Mouse (Mus musculus): ENCODE data around the gene Iqsec1. TPM values are rescaled to one million over a fixed set of nuclear protein-coding genes. Genes with fewer than 3 reads are reported as not detected.

Gene Iqsec1
- polyA plus RNA-seq, 1 experiment from 2014 or later = 30.1 TPM

DNA sequence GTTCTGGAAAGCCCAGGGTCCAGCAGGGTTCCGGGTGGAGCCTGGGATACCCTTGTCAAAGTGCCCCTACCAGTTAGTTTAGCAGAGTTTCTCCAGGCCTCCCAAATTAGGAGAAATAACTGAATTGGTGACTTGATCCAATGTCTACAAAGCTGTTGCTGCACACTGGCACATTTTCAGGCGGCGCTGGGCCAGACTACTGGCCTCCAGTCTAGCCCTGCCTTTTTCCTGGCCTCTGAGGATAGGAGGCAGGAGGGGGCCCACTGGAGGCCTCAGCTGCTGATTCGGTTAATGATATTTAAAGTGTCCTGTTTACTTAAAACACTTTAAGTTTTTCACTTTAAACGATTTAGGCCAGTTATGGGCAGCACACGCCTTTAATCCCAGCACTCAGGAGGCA lies 364.3 kb downstream of the Iqsec1 start:
- no peak overlapping the region for H3K9ac ChIP-seq
- H3K36me3 ChIP-seq (replicated peaks; ENCODE audit: control insufficient read depth, insufficient read depth) = no peaks in the 10 kb centered on the region
- WGBS = 92% methylated on average over 6 of the region's 6 CpGs
- DNase-seq (ENCODE audit: low spot score) = no peak
- 0 out of 2 replicates have a peak, but pooled peaks cover 4% of the 10 kb centered on the region for H3K4me1 ChIP-seq (replicated peaks; ENCODE audit: control insufficient read depth, insufficient read depth, low read length)
- no peaks in the 10 kb centered on the region for H3K27me3 ChIP-seq (ENCODE audit: control insufficient read depth, insufficient read depth, low read length)
- no peak for ATAC-seq (ENCODE audit: low FRiP score)
- H3K4me2 ChIP-seq (replicated peaks) = no peak overlapping the region
- no peak overlapping the region for H3K4me3 ChIP-seq (replicated peaks; ENCODE audit: low read length)
- H3K9me3 ChIP-seq (ENCODE audit: control insufficient read depth, low read length) = no peaks in the 10 kb centered on the region
- no peak overlapping the region for H3K27ac ChIP-seq

DNA sequence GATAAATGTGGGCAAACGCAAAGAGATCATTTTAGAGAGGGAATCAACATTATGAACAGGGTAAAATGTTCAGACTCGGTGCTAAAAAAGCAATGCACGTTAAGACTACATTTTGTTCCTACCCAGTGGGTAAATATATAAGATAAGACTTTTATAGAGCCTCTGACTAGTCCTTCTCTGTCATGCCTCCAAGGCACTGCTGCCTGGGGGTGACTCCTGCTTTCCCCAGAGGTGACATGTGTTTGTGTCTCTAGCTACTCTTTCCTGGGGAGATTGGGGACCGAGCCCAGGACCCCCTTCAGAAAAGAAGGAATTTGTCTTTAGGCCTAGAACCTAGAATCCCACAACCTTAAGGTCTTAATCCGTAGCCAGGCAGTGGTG lies 365.0 kb downstream of the Iqsec1 start:
- no peaks in the 10 kb centered on the region for H3K27me3 ChIP-seq (ENCODE audit: control insufficient read depth, insufficient read depth, low read length)
- no peak overlapping the region for H3K4me3 ChIP-seq (replicated peaks; ENCODE audit: low read length)
- ATAC-seq (ENCODE audit: low FRiP score) (no peak), DNase-seq (ENCODE audit: low spot score) (no peak)
- no peaks in the 10 kb centered on the region for H3K9me3 ChIP-seq (ENCODE audit: control insufficient read depth, low read length)
- H3K9ac ChIP-seq = no peak overlapping the region
- 85% methylated on average over 5 of the region's 5 CpGs for WGBS
- H3K36me3 ChIP-seq (replicated peaks; ENCODE audit: control insufficient read depth, insufficient read depth) = no peaks in the 10 kb centered on the region
- H3K4me2 ChIP-seq (replicated peaks) = no peak overlapping the region
- H3K27ac ChIP-seq = no peak overlapping the region
- 0 out of 2 replicates have a peak, but pooled peaks cover 4% of the 10 kb centered on the region for H3K4me1 ChIP-seq (replicated peaks; ENCODE audit: control insufficient read depth, insufficient read depth, low read length)

DNA sequence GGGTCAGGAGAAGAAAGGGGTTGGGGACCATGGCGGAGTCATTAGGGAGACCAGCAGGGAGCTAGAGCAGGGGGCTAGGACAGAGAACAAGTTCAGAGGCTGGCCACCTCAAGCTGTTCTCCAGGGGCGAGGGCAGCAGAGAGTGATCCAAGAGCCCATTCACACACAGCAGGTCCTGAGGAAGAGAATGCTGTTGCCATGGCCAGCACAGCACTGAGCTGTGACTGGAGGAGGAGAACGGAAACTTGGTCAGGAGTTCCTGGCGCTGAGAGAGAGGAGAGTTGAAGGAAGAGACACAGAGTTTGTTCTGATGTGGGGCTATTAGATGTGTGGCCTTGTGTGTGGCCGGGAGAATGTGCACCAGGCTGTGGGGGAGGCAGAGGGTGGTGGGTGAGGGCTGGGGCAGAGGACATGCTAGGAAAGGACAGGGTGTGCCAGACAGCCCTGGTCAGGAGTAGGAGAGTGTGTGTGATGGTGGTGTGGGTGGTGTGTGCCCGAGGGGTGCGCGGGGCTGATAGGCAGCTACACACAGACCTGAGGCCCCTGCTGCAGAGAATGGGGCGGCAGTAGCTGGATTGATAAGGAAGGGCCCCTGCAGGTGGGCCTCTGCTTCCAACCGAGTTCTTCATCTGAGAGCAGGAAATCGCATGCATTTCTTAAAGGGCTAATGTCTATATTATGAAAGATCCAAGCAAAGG lies 365.6 kb downstream of the Iqsec1 start:
- 35% methylated on average over 11 of the region's 11 CpGs for WGBS
- no peak overlapping the region for H3K27ac ChIP-seq
- H3K27me3 ChIP-seq (ENCODE audit: control insufficient read depth, insufficient read depth, low read length) = no peaks in the 10 kb centered on the region
- H3K9me3 ChIP-seq (ENCODE audit: control insufficient read depth, low read length) = no peaks in the 10 kb centered on the region
- DNase-seq (ENCODE audit: low spot score) = no peak
- no peaks in the 10 kb centered on the region for H3K36me3 ChIP-seq (replicated peaks; ENCODE audit: control insufficient read depth, insufficient read depth)
- no peak overlapping the region for H3K9ac ChIP-seq
- 0 out of 2 replicates have a peak, but pooled peaks have one; percentile 33 for ATAC-seq (ENCODE audit: low FRiP score)
- 0 out of 2 replicates have a peak, but pooled peaks cover 4% of the 10 kb centered on the region for H3K4me1 ChIP-seq (replicated peaks; ENCODE audit: control insufficient read depth, insufficient read depth, low read length)
- H3K4me2 ChIP-seq (replicated peaks) = no peak overlapping the region
- H3K4me3 ChIP-seq (replicated peaks; ENCODE audit: low read length) = no peak overlapping the region

DNA sequence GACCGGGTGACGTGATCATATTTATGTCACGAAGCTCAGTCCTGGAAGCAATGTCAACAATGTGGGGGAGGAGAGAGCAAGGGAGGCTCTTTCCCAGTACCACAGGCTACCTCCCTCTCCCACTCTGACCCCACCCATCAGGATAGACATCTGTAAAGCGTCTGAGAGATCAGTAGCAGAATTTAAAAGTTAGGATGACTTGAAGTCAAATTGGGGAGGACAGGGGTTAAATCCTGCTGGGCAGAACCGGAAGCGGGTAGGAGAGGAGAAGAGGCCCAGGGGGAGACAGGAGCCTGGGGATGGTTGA lies 366.9 kb downstream of the Iqsec1 start:
- Histone ChIP-seq H3K36me3 (replicated peaks; ENCODE audit: control insufficient read depth, insufficient read depth) (no peaks in the 10 kb centered on the region), H3K4me1 (replicated peaks; ENCODE audit: control insufficient read depth, insufficient read depth, low read length) (0 out of 2 replicates have a peak, but pooled peaks cover 4% of the 10 kb centered on the region), H3K27me3 (ENCODE audit: control insufficient read depth, insufficient read depth, low read length) (no peaks in the 10 kb centered on the region), H3K27ac (no peak overlapping the region), H3K4me3 (replicated peaks; ENCODE audit: low read length) (no peak overlapping the region), H3K9ac (no peak overlapping the region), H3K9me3 (ENCODE audit: control insufficient read depth, low read length) (no peaks in the 10 kb centered on the region), H3K4me2 (replicated peaks) (no peak overlapping the region)
- DNase-seq (ENCODE audit: low spot score) (no peak), ATAC-seq (ENCODE audit: low FRiP score) (no peak)
- 81% methylated on average over 6 of the region's 6 CpGs for WGBS

DNA sequence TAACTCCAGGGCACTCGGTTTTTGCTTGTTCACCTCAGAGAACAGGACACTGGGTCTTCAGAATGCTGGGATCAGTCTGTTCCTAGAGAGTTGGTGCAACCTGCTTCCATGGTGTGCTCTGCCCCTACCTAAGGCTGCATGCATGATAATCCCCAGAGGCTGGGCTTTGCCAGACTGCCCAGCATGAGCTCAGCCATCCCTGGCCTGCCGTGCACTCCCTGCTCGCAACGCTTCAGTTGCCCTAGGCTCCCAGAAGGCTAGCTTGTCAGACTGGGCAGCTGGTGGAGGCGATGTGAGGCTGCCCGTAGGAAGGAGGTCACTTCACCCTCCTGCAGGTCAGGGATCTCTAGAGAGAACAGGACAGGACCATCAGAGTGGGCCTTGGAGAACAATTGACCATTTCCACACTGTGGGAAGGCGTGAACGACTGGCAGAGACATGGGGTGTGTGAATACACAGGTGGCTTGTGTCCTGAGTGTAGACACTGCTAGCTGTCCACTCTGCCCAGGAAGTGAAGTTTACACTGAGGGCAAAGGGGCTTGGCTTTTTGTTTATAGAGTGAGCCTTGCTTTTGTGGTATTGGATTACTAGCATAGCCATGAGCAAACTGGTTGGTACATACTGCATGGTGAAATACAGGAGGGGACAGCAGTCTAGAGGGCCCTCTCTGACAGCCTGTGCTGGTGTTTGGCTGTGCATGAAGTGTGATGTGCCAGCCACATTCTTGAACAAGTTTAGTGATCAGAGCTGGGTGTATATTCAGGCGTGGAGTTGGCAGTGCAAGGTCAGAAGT lies 367.5 kb downstream of the Iqsec1 start:
- 52% methylated on average over 9 of the region's 9 CpGs for WGBS
- ATAC-seq (ENCODE audit: low FRiP score) (no peak), DNase-seq (ENCODE audit: low spot score) (no peak)
- Histone ChIP-seq H3K4me1 (replicated peaks; ENCODE audit: control insufficient read depth, insufficient read depth, low read length) (0 out of 2 replicates have a peak, but pooled peaks cover 4% of the 10 kb centered on the region), H3K27ac (no peak overlapping the region), H3K4me3 (replicated peaks; ENCODE audit: low read length) (no peak overlapping the region), H3K27me3 (ENCODE audit: control insufficient read depth, insufficient read depth, low read length) (no peaks in the 10 kb centered on the region), H3K4me2 (replicated peaks) (no peak overlapping the region), H3K9ac (no peak overlapping the region), H3K36me3 (replicated peaks; ENCODE audit: control insufficient read depth, insufficient read depth) (no peaks in the 10 kb centered on the region), H3K9me3 (ENCODE audit: control insufficient read depth, low read length) (no peaks in the 10 kb centered on the region)

DNA sequence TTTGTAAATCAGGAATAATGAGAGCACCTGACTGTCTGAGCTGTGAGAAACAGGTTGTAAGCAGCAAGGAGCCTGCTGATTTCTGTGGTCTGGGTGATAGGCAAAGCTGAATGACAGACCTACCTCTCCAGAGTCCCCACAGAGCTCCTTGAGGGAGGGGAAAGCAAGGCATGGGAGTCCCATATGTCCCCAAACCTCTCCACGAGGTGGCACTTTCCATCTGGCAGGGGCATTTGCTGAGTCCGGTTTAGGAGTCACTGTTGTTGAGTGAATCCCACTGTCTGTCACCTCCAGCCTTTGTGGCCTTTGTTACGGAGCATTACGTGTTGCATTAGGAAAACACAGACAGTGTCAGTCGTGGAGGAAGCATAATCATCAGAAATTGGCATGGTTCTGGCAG lies 368.5 kb downstream of the Iqsec1 start:
- ATAC-seq (ENCODE audit: low FRiP score) = no peak
- no peaks in the 10 kb centered on the region for H3K36me3 ChIP-seq (replicated peaks; ENCODE audit: control insufficient read depth, insufficient read depth)
- no peak for DNase-seq (ENCODE audit: low spot score)
- no peak overlapping the region for H3K27ac ChIP-seq
- no peak overlapping the region for H3K9ac ChIP-seq
- 0 out of 2 replicates have a peak, but pooled peaks cover 4% of the 10 kb centered on the region for H3K4me1 ChIP-seq (replicated peaks; ENCODE audit: control insufficient read depth, insufficient read depth, low read length)
- H3K27me3 ChIP-seq (ENCODE audit: control insufficient read depth, insufficient read depth, low read length) = no peaks in the 10 kb centered on the region
- H3K4me2 ChIP-seq (replicated peaks) = no peak overlapping the region
- H3K9me3 ChIP-seq (ENCODE audit: control insufficient read depth, low read length) = no peaks in the 10 kb centered on the region
- no peak overlapping the region for H3K4me3 ChIP-seq (replicated peaks; ENCODE audit: low read length)
- whole genome bisulfite sequencing = 73% methylated on average over 5 of the region's 5 CpGs

DNA sequence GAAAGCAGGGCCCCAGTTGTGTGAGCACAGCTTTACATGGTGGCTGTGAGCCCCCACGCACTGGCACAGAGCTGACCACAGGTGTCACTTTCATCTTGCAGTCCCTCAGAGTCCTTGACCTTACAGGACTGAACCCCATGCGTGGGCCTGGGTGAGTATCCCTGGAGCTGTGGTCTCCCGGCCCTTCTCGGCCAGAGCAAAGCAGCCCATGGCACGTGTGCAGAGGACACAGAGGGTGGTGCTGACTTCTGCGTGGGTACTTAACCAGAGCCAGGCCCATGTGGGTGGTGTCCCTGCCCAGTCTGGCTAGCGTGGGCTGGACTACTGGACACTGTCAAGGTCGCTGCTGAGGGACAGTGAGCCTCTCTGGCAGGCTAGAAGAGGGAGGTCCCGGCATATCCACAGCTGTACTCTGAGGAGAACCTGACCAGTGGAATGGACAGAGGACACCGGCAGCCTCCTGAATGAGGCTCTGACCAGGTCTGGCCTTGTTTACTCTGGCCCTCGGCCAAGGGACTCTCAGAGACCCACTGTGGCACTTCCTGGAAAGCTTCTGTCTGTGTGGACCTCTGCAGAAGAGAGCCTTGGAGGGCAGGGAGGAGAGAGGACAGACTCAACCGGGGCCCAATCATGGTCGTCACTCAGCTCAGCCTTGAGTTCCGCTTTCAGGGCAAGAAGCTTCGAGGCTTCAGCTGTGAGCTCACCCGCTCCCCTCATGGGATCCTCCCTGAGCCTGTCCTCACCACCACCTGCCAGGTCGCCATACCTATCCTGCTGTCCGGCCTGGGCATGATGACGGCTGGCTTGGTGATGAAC lies 369.5 kb downstream of the Iqsec1 start:
- no peak; the same call in 1 of the 2 replicates for ATAC-seq (ENCODE audit: low FRiP score)
- H3K4me2 ChIP-seq (replicated peaks) = no peak overlapping the region

DNA sequence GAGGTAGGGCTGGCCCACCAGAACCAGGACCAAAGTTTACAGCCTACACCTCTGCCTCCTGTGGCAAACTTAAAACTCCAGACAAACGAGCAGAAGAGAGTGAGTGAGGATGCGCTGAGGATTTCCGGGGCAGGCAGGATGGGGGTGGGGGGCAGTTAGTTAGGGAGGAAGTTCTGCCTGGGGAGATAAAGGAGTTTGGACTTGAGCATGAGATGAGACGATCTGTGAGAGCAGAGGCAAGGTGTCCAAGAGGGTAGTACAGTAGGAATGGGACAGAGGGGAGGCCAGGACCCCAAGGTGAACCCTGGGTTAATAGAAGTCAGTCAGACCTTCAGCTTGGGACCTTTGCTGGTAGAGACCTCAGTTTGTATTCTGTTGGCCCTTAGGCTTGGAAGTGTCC lies 370.2 kb downstream of the Iqsec1 start:
- H3K27me3 ChIP-seq (ENCODE audit: control insufficient read depth, insufficient read depth, low read length) = no peaks in the 10 kb centered on the region
- H3K4me3 ChIP-seq (replicated peaks; ENCODE audit: low read length) = no peak overlapping the region
- WGBS = 79% methylated on average over 4 of the region's 4 CpGs

More for the DNA sequence above, 369.5 kb downstream of the Iqsec1 start:
- Histone ChIP-seq H3K9me3 (ENCODE audit: control insufficient read depth, low read length) (no peaks in the 10 kb centered on the region), H3K27ac (no peak overlapping the region), H3K9ac (no peak overlapping the region), H3K27me3 (ENCODE audit: control insufficient read depth, insufficient read depth, low read length) (no peaks in the 10 kb centered on the region), H3K4me3 (replicated peaks; ENCODE audit: low read length) (no peak overlapping the region), H3K4me1 (replicated peaks; ENCODE audit: control insufficient read depth, insufficient read depth, low read length) (0 out of 2 replicates have a peak, but pooled peaks cover 4% of the 10 kb centered on the region), H3K36me3 (replicated peaks; ENCODE audit: control insufficient read depth, insufficient read depth) (no peaks in the 10 kb centered on the region)
- DNase-seq (ENCODE audit: low spot score) = no peak
- 84% methylated on average over 19 of the region's 19 CpGs for WGBS

DNA sequence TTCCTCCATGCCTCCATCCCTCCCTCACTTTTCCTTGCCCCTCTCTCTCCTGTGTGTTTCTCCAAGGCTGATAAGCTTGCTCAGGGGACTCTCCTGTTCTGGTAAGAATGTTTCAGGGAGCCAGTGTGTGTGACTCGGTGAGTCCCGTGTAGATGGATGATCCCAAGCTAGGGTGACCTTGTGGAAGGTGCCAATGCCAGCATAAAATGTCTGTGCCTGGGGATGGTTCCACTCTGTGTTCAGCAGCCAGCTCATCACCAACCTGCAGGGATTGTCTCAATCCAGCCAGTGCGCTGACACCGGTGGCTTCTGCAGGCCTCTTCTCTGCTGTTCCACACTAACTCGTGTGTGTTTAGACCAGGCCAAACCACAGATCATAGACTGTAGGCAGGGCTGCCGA lies 372.0 kb downstream of the Iqsec1 start:
- Histone ChIP-seq H3K4me2 (replicated peaks) (no peak overlapping the region), H3K36me3 (replicated peaks; ENCODE audit: control insufficient read depth, insufficient read depth) (no peaks in the 10 kb centered on the region), H3K9me3 (ENCODE audit: control insufficient read depth, low read length) (no peaks in the 10 kb centered on the region), H3K4me3 (replicated peaks; ENCODE audit: low read length) (no peak overlapping the region), H3K27me3 (ENCODE audit: control insufficient read depth, insufficient read depth, low read length) (no peaks in the 10 kb centered on the region), H3K27ac (no peak overlapping the region), H3K9ac (no peak overlapping the region), H3K4me1 (replicated peaks; ENCODE audit: control insufficient read depth, insufficient read depth, low read length) (no peaks in the 10 kb centered on the region)
- 83% methylated on average over 6 of the region's 6 CpGs for WGBS
- no peak for ATAC-seq (ENCODE audit: low FRiP score)
- no peak for DNase-seq (ENCODE audit: low spot score)

More for the DNA sequence above, 370.2 kb downstream of the Iqsec1 start:
- Histone ChIP-seq H3K27ac (no peak overlapping the region), H3K9me3 (ENCODE audit: control insufficient read depth, low read length) (no peaks in the 10 kb centered on the region), H3K9ac (no peak overlapping the region), H3K36me3 (replicated peaks; ENCODE audit: control insufficient read depth, insufficient read depth) (no peaks in the 10 kb centered on the region), H3K4me1 (replicated peaks; ENCODE audit: control insufficient read depth, insufficient read depth, low read length) (0 out of 2 replicates have a peak, but pooled peaks cover 3% of the 10 kb centered on the region), H3K4me2 (replicated peaks) (no peak overlapping the region)
- no peak for ATAC-seq (ENCODE audit: low FRiP score)
- DNase-seq (ENCODE audit: low spot score) = no peak
